Mouse (Mus musculus) testis, adult 2 months (tissue): ENCODE measurements at regions not wholly inside any gene's neighbourhood (a gene's known extent, or its start where the extent isn't known, plus 50 kb on each side); places are given as distances from the start of the nearest gene placed in this dataset.

Experiments
- CTCF ChIP-seq: fragments of 200-500 bp; IDR thresholded peaks from 2 replicates; pipeline ENCODE4 v1.5.1; 2012; ENCODE audit warnings: low read depth, mild to moderate bottlenecking, inconsistent platforms, low read length, moderate library complexity; ENCODE audit not compliant: control insufficient read depth, insufficient read depth, insufficient replicate concordance
- POLR2A ChIP-seq: fragments of 200-500 bp; IDR thresholded peaks from 2 replicates; pipeline ENCODE4 v1.6.1; 2012; ENCODE audit warnings: low read depth, mild to moderate bottlenecking, inconsistent platforms, low read length, moderate library complexity; ENCODE audit not compliant: control insufficient read depth

GRCm38 (mm10) chr12:35667705-35668104, 132.9 kb upstream of the Ahr start:
- TF ChIP-seq POLR2A: no peak
- TF ChIP-seq CTCF: no peak
